Mouse (Mus musculus) naive thymus-derived CD4-positive, alpha-beta T cell, adult 2 months (primary cell): ENCODE data around the gene Phf23.
"Not testable (repeated sequence)": the region's sequence is repeated elsewhere in the genome, so short reads cannot be mapped to it uniquely, and the experiment has no call there.

Experiments used
- DNase-seq: peaks from one replicate; pipeline ENCODE4 v3.0.0-alpha.2; 2011; ENCODE audit warnings: low read depth

Gene Phf23

DNA sequence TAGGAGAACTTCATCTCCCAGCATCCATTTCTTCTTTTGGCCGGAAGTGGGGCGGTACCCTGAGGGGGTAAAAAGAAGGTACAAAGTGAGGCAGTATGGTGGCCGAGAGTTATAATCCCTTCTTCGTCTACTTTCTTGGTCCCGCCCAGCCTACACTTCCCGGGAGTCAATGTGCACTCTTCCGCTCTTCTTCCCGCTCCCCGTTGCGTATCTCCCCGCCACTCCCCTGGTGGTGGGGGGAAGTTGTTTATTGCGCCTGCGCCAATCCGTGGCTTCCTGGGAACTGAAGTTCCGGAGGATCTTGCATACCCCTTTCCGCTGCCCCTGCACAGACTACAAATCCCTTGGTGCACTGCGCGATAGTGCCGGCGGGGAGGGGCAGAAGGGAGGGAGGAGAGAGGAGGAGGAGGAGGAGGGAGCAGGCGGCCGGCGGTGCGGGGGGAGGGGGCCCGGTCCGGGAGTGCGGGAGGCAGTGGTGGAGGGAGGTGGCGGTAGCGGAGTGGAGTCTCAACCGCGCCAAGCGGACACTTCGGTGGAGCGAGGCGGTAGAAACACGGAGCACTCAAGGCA, at the start of gene Phf23:
Gene Phf23, plus strand, starts transcription at position 387 of the 570 bp plus-strand sequence.
- peak; percentile 98 for DNase-seq

DNA sequence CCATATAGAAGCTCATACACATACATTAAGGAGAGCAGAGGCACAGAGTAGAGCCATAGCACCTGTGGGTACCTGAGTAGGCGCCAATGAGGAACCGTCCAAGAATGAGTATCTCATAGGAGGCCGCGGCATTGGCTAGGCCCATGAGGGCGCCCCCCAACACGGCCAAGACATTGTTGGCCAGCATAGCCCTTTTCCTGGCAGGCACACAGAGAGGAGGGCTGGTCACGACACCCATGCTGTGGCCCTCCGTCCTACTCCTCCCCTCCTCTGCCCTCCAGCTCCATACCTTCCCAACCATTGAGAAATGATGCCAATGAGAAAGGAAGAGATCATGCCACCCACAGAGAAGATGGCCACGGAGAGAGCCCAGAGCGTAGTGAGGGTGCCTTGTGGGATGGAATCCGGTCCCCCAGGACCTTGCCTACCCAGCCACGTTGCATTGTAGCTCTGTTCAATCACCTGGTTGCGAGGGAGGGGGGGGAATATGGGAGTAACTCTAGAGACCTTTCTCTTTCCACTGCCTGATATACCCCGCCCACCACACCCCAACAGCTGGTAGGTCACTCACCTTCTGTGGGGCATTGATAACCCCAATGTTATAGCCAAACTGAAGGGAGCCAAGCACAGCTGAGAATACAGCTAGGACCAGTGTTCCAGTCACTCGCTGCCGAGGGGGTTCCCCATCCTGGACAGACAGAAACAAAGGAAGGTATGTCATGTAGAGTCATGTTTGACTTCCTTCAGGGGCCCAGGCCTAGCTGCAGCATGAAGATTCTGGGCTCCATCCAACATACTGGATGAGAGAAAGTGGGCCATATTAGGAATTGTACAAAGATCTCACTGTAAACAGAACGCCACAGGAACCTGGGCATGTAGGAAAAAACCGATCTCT, 49.3 kb upstream of the Phf23 start:
- no peak for DNase-seq

DNA sequence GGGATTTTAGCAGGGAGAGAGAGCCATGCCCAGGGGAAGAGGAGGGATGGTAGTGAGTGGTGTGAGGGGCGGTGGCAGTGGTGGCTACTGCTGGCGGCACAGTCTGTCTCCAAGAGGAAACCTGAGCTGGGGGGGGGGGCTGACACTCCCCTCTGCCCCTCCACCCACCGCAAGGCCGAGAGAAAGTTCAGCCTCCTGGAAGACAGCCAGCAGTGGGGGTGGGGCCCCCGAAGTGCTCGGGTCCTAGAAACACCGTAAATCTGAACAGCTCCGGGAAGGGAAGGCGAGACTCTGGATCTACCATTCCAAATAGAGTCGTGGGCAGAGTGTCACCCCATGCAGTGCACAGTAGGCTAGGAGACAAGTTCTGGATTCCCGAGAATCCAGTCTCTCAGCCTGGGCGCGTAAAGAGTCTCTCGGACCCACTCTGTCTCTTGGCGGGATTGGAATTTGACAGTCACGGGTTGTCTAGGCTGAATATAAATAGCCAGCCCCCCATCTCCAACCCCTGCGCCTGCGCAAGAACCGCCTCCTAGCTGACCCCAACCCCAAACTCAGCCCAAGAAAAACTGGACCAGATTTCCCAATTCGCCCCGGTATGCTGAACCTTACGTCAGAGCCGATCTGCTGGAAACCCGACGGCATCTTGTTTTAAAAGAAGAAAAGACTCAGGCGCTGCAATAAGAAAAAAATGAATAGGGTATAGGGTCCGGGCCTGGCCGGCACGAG, 48.1 kb upstream of the Phf23 start:
- no peak for DNase-seq

DNA sequence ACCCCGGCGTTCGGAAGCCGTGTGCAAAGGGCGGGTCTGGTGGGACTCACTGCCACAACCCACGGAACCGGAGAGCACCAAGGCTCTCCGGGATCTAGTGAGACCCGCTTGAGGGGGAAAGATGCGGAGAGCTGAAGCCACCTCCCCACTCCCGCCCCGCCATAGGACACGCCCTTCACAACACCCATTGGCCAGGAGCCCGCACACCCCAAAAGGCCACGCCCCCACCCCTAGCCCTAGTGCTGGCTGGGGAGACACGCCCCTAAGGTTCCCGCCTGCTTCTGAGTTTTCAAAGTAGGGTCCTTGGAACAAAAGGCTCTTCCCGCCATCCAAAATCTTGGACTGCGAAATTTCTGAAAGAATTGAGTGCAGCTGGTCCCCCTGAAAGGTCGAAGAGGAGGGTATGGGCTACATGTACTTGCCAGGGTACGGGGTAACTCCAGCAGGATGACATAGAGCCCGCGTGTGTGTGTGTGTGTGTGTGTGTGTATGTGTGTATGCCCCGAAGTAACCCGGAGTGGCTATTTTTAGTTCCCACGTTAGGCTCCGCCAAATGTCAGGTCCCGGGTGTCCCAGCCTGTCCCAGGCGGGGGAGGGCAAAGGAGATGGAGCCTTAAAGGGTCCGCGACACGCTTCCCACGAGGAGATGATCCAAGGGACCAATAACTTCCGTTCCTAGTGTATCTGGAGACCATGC, 47.4 kb upstream of the Phf23 start, which contains the start of gene Slc2a4:
Gene Slc2a4, minus strand, starts transcription at position 123 of the 697 bp plus-strand sequence.
- peak; percentile 88 for DNase-seq

DNA sequence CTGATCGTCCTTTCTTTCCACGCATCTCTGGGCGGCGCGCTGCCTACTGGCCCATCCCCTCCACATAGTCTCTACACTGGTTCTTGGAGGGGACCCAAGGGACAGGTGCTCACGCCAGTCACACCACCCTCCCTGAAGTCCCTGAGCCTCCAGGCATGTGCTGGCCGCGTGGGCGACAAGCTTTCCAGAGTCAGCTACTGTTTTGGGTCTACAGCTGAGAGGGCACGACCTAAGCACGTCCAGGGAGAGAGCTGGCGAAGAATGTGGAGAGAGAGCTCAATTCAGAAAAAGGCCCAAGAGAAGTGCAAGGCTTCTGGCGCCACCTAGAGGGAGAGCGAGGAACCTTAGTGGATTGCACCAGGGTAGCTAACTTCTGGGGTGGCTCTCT, 46.8 kb upstream of the Phf23 start:
- peak; percentile 93 for DNase-seq

DNA sequence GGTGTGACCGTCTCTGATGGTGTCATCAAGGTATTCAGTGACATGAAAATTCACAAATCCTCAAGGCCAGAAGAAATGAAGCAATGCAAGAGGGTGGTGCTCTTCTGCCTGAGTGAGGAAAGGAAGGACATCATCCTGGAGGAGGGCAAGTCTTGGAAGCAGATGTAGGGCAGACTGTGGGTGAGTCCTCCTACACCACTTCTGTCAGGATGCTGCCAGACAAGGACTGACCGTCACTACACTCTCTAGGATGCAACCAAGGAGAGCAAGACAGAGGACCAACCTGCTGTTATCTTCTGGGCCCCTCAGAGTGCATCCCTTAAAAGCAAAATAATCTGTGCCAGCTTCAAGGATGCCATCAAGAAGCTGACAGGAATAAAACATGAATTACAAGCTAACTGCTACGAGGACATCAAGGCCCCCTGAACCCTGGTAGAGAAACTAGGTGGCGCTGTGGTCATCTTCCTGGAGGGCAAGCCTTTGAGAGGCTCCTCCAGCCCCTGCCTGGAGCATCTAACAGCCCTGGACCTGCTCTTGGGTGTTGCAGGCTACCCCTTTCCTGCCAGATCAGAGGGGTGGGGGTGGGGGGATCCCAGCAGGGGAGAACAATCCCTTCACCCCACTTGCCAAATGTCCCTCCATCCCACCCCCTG, 44.6 kb upstream of the Phf23 start:
- DNase-seq, result no peak

DNA sequence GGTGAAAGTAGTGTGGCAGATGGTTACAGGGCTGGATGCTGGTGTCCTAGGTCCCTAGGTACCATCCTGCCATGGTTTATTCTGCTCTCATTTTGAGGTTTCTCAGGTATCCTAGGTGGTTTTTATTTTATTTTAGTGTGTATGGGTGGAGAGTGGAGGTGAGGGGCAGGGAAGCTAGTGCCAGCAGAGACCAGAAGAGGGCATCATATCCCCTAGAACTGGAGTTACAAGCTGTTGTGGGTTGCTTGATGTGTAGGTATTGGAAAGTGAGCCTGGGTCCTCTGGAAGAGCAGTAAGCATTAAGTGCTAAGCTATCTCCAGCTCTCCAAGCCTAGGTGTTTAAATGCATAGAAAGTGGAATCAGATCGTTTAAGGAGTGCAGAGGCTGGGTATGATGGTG, 43.3 kb upstream of the Phf23 start:
- no peak for DNase-seq

DNA sequence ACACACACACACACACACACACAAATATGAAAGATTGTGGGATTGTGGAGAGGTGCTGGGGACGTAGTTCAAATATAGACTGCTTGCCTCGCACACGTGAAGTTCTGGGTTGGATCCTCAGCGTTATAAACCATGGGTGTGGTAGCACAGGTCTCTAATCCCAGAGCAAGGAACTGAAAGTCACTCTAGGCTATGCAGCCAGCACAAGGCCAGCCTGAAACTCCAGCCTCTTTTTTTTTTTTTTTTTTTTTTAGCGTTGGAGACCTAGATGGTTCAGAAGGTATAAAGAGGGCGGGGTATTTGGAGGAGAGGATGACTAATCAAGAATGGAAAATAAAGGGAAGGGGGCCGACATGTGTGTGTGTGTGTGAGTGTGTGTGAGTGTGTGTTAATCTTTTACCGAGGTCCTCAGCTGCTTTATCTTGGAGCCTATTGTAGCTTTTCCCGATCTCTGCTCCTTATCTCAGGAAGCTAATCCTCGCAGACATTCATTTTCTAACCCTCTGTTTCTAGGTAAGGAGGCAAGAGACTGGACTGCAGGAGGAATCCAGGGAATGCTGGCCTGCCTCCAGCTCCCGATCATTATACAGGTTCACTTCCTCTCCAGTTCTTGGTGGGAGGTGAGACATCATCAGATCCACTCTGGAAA, 42.2 kb upstream of the Phf23 start:
- DNase-seq, result no peak

DNA sequence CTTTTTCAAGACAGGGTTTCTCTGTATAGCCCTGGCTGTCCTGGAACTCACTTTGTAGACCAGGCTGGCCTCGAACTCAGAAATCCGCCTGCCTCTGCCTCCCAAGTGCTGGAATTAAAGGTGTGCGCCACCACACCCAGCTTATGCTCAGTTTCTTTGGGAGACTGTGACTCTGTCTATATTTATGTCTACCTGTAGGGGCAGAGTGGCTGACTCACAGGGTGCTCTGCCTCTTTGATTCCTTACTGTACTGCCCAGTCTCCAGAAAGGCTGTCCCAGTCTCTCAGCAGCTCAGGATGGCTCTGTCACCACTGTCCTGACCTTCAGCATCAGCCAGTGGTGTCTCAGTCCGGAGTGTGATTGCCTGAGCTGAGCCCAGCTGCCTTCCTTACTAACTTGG, 40.0 kb upstream of the Phf23 start:
- not testable (repeated sequence) for DNase-seq

DNA sequence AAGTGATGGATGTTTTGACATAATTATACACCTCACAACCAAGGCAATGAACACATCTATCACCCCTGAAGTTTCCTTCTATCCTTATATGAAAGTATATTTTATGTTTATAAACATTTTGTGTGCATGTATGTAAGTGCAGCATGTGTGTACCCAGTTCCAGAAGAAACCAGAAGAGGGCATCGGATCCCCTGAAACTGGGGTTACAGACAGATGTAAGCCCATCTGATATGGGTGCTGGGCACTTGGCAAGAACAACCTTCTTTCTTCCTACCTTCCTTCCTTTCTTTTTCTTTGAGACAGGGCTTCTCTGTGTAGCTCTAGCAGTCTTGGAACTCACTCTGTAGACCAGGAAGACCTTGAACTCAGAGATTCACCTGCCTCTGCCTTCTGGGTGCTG, 39.4 kb upstream of the Phf23 start:
- no peak for DNase-seq

DNA sequence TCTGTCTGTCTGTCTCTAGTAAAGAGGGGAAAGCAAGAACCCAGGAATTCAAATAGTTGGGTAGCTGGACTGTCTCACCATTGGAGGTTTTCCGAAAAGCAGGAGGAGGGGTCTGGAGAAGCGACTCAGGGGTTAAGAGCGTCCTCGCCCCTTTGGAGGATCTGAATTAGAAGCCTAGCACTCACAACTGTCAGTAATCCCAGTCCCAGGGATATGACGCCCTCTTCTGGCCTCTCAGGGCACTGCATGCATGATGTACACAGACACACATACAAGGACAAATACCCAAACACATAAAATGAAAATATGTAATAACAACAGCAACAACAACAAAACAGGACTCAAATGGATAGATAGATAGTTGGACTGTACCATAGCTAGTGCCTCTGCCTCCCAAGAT, 35.0 kb upstream of the Phf23 start:
- peak; percentile 36 for DNase-seq

DNA sequence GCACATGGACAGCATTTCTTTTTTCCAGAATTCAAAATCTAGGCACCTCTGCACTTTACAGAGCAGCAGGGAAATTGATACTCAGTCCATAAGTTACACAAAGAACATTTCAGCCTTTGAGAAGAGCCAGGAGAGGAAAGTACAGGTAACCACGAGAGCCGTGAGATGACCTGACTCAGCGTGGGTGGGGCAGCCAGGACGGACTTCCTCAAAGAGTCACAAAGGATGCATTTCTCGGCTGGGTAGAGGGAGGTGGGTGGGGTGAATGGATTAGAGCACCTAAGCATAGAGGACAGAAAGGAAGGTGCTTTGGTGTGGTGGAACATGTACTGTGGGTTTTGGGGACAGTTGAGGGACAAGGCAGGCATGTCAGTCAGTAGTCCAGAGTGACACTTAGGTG, 33.7 kb upstream of the Phf23 start:
- no peak for DNase-seq

DNA sequence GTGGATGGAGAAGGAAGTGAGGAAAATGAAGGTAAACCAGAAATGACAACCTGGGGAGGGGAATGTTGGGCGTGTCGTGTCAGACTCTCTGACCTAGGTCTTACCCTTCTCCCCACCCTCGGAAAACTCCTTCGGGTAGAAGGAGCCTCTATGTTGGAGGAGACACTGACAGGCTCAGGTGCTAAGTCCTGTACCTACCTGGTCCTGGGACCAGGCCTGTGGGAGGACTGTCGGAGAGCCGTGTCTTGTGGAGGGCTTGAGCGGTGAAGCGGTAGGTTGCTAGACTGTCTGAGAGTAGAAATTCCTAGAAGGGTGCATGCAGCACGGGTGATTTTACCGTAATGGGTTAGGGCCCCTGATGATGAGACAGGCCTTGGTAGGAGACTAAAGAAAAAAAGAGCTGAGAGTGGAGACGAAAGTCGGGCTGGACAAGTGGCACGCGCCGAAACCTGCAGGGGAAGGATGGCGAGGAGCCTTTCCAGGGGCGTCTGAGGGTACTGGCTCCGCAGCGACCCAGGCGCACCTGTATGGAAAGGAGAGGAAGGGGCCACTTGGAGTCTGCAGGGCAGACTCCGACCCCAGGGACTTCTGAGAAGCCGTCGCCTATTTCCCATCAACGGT, 30.8 kb upstream of the Phf23 start, which contains the start of gene Cldn7:
Gene Cldn7, plus strand, starts transcription at position 130 of the 621 bp plus-strand sequence.
- DNase-seq, result no peak

DNA sequence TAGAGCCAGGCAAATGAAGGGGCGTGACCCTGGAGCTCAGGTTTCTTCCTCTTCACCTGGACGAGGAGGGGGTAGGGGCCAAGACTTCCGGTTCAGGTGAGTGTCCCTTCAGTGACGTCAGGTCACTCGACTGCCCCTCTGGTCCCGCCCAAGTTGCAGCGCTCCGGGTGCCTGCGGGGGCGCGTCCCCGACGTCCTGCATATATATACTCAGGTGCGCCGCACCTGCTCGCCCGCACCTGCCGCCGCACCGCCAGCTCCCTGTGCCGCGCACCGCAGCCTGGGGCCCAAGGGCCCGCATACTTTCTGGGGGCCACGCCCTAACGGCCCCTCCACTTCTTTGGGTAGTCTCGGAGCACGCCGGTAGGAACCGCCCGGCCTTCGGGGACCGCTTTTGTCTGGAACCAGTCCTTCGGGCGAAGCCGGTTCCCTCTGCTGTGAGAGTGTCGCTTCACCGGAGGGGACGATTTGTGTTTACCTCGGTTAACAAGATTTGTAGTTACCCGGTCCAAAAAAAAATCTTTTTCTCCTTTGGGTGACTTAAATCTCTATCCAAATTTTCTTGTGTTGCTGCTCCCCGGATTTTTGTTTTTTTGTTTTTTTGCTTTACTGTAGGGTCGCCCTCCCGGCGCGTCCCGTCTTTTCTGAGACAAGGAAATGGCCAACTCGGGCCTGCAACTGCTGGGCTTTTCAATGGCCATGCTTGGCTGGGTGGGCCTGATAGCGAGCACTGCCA, 30.1 kb upstream of the Phf23 start:
- DNase-seq, result no peak

DNA sequence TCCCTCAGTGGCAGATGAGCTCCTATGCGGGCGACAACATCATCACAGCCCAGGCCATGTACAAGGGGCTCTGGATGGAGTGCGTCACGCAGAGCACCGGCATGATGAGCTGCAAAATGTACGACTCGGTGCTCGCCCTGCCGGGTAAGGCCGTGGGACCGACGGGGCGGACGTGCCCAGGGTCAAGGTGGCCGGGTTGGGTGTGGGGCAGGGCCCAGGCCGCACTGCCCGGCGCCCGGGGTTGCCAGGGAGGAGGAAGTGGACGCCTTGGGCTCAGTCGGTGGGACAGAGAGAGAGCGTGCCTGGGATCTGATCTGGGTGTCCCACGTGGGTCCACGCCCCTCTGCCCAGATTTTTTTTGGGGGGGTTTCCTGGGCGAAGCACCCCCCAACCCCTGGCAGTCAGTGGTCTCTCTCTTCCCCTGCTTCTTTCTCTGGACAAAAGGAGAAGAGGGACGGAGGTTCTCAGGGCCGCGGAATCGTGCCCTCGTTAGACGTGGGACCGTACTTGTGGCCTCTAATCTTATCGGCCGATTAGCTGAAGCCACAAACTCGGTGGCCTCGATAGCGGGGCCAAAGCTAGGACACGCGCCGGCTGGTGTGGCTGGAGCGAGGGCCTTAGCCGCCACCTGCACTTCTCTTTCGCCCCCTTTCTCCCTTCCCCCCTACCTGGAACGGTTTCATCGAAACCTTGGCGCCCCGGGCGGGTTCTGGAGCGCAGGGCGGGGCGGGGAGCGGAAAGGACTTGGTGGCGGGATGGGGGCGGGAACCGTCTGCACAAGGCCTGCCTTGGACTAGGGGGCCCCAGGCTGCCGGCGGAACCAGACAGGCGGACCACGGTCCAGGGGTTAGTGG, 29.3 kb upstream of the Phf23 start:
- DNase-seq, result no peak

DNA sequence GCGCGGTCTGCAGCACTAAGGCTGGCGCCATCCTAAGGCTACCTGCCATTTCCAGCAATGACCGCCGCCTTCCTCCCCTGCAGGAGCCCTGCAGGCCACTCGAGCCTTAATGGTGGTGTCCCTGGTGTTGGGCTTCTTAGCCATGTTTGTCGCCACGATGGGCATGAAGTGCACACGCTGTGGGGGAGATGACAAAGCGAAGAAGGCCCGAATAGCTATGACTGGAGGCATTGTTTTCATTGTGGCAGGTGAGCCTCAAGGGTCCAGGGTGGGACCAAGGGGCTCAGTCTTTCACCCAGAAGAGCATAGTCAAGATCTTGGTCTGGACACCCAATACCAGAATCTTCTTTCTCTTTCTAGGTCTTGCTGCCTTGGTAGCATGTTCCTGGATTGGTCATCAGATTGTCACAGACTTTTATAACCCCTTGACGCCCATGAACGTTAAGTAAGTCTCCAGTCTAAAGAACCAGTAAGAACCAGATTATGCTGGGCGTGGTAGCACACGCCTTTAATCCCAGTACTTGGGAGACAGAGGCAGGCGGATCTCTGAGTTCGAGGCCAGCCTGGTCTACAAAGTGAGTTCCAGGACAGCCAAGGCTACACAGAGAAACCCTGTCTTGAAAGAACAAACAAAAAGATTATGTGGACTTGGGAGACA, 28.6 kb upstream of the Phf23 start:
- DNase-seq, result no peak

DNA sequence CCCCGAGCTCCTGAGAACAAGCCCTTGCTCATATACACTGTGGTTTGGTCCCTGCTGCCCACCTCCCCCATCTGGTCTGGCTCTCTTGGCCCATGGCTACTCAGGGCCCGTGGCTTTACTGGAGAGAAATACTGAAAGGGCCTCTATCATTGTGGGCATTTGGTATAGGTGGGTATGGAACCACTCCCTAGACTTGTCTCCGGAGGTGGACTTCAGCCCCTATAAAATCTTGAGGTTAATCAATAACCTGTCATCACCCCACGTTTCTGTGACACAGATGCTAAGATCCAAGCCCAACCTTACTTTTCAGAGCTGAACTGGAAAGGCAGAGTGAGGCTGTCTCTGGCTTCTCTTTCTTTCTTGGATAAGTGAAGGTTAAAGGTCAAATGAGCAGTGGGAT, 26.8 kb upstream of the Phf23 start:
- DNase-seq, result no peak

DNA sequence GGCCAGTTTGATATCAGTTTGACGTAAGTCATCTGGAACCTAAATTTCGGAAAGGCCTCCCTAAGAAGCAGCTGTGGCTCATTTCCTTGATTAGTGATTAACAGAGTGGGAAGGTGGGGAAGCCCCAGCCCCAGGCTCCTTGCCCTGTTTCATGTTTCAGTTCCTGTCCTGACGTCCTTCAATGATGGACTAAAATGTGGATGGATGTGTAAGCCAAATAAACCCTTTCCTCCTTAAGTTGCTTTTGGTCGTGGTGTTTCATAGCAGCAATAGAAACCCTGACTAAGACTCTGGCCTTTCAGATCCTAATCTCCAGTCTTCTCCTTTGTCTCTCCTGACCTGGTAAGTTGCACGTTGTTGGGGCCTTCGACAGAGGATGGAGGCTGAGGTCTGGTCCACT, 25.4 kb upstream of the Phf23 start:
- DNase-seq, result no peak

DNA sequence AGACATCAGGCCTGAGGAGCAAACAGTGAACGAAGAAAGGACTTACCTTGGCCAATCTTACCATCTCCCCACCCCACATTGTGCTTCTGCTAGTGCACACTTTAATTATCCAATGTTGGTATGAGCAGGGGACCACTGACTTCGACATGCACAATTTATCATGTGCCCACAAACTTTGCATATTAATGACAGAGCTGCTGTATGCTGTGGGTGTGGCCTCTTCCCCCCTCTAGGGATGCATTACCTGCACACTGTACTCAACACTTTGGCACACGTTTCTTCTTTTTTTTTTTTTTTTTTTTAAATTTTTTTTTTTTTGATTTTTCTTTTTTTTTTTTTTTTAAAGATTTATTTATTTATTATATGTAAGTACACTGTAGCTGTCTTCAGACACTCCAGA, 24.8 kb upstream of the Phf23 start:
- no peak for DNase-seq
